Mouse (Mus musculus): ENCODE measurements around the gene Ky.

DNA sequence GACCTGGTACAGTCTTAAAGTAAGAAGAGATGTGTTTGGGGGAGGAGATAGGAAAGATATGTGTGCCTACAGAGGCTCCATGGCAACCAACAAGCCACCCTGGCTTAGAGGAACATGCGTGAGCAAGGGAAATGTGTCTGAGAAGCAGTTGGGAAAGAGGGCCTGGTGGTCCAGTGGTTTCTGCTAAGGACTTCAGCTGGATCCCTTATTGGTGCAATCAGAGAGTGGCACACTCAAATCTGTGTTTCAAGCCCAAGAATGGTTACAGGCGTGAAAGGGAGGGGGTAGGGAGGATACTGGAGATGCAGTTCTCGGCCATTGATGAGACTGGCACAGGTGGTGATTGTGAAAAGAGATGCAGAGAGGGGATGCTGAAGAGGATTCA is 27.1 kb upstream of the Ky start:
- TF ChIP-seq CTCF (IDR thresholded peaks at IDR 0.05; ENCODE audit: control insufficient read depth, insufficient read depth, low read length) = no peak
- TF ChIP-seq POLR2A (IDR thresholded peaks at IDR 0.05; ENCODE audit: borderline replicate concordance, control insufficient read depth, low read depth, low read length) = no peak

Measured in bone marrow, adult 2 months (tissue).